Mouse (Mus musculus): ENCODE results near the gene 1700034J05Rik.

Gene 1700034J05Rik

GRCm38 (mm10) chr6:146929031-146929430 is 25.2 kb downstream of the 1700034J05Rik start:
- DNase-seq (ENCODE audit: inconsistent age in 2 of 2, low spot score in 1 of 2): no peak

DNA sequence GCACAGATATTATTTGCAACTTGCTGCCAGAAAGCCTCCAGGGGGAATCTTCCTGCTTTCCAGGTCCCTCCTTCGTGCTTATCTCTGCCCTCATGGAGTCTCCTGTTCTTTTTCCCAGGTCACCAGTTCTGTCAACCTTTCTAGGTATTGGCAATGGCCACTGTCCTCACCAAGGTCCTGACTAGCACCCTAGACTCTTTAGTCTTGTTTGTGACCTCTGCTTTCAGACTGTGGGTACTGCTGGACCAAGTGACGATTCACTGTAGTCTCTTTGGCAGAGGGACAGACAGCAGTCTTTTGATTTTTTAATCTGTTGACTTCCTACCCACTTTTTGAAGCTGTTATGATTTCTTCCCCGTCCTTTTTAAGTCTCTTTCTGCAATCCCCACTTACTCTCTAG is 26.1 kb downstream of the 1700034J05Rik start:
- DNase-seq (ENCODE audit: inconsistent age in 2 of 2, low spot score in 1 of 2): peak; percentile 52 to 85

GRCm38 (mm10) chr6:146926415-146926980 is 27.7 kb downstream of the 1700034J05Rik start:
- peak in 1 of 2 experiments; percentile 71 for DNase-seq (ENCODE audit: inconsistent age in 2 of 2, low spot score in 1 of 2)

GRCm38 (mm10) chr6:146918341-146918740 is 35.9 kb downstream of the 1700034J05Rik start:
- no peak for DNase-seq (ENCODE audit: inconsistent age in 2 of 2, low spot score in 1 of 2)

DNA sequence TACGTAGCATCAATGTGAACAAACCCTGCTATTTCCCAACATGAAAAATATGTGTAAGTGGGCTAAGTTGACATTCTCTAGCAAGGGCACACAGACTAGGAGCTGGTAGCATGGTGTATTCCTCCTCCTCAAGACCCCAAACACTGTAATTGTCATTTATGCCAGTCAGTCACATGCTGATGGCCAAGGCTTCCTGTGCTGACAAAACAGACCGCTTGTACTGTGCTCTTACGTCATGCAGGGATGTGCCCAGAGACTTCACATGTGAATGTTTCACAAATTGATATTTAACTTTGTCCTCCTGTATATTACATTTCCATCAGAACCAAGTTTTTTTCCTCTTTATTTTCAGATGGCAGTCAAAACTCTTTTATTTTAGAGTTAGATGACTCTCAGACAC is 36.8 kb downstream of the 1700034J05Rik start:
- no peak for DNase-seq (ENCODE audit: inconsistent age in 2 of 2, low spot score in 1 of 2)

DNA sequence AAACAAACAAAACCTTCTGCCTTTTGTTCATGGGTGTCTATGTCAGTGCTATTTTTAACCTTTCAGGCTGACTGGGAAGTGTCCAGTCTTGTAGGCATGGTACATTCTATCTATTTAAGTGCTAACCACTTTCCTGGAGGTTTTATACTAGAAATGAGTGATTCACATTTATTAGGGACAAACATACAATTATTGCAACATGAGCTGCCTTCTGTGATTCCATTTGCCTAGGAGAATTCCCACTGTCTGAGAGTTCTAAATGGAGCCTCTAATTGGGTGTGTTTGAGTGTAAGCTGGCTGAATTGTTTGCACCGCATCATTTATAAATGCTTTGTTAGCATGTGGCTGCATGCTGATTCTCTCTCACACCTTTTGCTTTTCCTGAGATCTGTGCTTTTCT is 38.4 kb downstream of the 1700034J05Rik start:
- no peak for DNase-seq (ENCODE audit: inconsistent age in 2 of 2, low spot score in 1 of 2)

DNA sequence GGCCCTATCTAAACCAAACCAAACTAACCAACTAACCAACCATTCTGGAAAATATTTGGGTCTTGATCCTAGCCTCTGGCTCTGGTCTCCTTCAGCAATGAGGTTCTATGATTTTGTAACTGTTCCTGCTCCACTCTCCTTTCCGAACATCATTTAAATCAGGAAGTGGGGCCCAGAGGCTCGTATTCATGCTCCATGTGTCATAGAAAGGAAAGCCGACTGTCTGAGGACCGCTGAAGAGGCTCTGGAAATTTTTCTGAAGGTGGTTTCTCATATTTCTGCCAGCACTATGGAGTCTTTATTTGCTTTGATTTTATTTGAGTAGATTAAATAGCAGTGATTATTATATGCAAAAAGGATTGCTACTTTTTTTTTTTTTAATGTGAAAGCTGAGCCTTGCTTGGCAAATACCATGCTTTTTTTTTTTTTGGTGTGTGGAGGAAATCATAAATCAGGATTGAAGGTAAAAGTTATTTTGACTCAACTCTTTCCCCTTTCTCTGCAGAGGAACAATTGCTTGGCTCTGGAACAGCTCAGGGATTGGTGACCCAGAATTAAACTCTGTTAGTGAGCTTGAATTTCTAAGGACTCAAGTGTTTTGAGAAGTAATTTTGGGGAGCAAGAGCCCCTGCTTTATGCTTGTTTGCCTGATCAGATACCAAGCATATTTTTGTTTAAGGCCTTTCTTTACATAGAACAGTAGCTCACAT is 40.6 kb downstream of the 1700034J05Rik start:
- DNase-seq (ENCODE audit: inconsistent age in 2 of 2, low spot score in 1 of 2): peak in 1 of 2 experiments; percentile 72

GRCm38 (mm10) chr6:146912835-146913488 is 41.3 kb downstream of the 1700034J05Rik start:
- peak; percentile 51 to 80 for DNase-seq (ENCODE audit: inconsistent age in 2 of 2, low spot score in 1 of 2)

- DNase-seq (ENCODE audit: inconsistent age in 2 of 2, low spot score in 1 of 2): no peak
Measured at GRCm38 (mm10) chr6:146910801-146911200, 43.4 kb downstream of the 1700034J05Rik start.

DNA sequence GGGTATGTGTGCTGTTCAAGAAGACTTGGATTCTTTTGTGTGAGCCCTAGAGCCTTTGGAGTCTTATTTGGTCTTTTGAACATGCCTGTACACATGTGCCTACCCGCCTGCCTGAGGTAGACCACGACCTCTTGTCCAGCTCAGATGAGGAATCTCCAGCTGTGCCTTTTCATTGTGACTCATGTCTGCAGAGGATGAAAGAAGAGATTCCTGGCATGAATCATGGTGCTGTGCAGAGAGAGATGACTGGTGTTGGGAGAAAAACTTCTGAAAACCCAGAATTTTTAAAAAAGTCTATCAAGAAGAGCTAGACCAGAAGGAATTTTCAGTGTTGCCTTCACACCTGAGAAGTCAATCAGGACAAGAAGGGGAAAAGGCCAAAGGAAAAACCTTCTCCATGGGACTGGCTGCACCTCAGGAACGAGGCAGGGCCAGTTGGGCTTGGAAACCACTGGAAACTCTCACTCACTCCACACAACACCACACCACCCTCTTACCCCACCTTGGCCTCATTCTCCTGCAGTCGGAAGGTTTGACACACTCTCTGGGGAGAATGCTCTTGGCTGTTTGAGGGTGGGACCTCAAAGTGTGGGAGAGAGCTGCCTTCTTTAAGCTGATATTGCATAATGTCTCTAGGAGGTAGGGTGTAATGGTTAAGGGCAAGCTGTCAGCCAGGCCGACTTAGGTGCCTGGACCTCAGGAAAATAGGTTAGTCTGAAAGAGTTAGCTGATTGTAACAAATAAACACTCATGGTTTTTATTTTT is 44.3 kb downstream of the 1700034J05Rik start:
- peak; percentile 50 to 77 for DNase-seq (ENCODE audit: inconsistent age in 2 of 2, low spot score in 1 of 2)

DNA sequence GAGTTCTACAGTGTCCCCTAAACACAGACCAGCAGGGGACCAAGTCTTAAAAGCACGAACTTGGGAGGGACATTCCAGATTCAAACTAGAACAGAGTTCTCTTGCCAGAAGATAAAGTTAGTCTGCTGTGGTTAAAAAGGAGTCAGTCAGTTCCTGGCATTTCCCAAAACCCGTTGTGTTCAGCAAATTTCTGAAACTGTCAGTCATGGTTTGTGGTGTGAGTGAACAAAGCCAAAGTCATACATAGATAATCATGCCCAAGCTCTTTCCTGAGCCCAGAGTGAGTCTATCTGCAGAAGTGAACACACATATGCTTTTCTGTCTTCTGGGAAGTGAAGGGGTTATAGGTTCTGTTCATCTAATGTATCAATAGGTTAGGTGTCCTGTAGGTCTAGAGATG is 45.4 kb downstream of the 1700034J05Rik start:
- DNase-seq (ENCODE audit: inconsistent age in 2 of 2, low spot score in 1 of 2): no peak

GRCm38 (mm10) chr6:146907795-146908190 is 46.4 kb downstream of the 1700034J05Rik start:
- DNase-seq (ENCODE audit: inconsistent age in 2 of 2, low spot score in 1 of 2): no peak

DNA sequence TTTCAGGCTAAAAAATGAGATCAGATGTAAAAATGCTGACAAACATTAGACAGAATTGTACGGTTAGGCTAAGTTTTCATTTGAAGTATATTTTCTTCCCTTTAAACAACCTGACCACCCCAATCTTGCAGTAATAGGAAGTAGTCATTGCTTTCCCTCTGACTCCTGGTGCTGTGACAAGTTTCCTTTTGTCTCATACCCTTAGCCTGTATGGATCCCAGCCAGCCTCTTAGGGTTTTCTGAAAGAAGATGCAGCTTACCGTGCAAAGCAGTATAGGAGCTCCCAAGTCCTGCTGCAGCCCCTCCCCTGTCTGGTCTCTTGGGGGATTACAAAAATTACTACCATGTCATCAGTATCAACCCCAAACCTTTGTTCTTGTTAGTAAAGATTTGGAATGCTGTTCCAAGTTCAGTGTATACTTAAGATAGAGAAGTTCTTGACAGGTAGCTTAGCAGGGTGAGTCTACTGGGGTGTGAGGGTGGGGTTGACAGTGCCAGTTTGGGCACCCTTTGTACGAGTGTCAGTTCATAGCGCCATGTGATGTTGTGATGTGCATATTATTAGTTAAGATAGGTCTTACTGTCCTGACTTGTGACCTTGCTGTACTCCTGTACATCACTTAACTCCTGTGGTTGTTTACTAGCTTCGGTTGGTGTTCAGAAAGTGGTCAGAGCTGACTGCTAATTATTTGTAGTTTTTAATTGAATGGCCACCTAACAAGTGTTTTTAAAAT is 47.0 kb downstream of the 1700034J05Rik start:
- DNase-seq (ENCODE audit: inconsistent age in 2 of 2, low spot score in 1 of 2): no peak

GRCm38 (mm10) chr6:146906000-146906786 is 48.0 kb downstream of the 1700034J05Rik start:
- DNase-seq (ENCODE audit: inconsistent age in 2 of 2, low spot score in 1 of 2): no peak

GRCm38 (mm10) chr6:146904707-146905106 is 49.5 kb downstream of the 1700034J05Rik start:
- DNase-seq (ENCODE audit: inconsistent age in 2 of 2, low spot score in 1 of 2): no peak

DNA sequence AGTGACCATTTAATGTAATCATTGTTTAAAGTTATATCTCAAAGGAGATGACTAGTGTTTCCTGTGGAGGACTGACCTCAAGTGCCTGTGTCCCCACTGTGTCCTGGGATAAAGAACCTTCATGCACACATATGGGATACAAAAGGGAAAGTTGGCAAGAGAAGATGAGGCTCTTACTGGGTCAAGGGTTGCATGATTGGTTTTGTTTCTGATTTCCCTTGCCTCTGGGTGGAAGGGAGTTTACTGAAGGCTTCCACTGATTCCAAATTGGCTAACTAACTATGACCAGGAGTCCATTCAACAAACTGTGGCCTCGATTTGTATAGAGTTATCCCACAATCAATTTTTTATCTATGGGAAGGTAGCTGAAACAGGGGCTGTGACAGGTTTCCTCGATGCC is 50.6 kb downstream of the 1700034J05Rik start:
- no peak for DNase-seq (ENCODE audit: inconsistent age in 2 of 2, low spot score in 1 of 2)

GRCm38 (mm10) chr6:146901929-146902328 is 52.3 kb downstream of the 1700034J05Rik start:
- no peak for DNase-seq (ENCODE audit: inconsistent age in 2 of 2, low spot score in 1 of 2)
